Mouse (Mus musculus) embryonic fibroblast, embryonic 13.5 days (primary cell): Measurements from ENCODE around the gene Cyb5d2. TPM values are rescaled to one million over a fixed set of nuclear protein-coding genes. Genes with fewer than 3 reads are reported as not detected.
"Not testable (repeated sequence)": the region's sequence is repeated elsewhere in the genome, so short reads cannot be mapped to it uniquely, and the experiment has no call there.

Source experiments
- H3K27ac ChIP-seq: 2 replicates; pipeline ENCODE4 v1.5.1; 2012; ENCODE audit warnings: low read length, control low read depth, inconsistent platforms; ENCODE audit not compliant: insufficient read depth
- H3K4me1 ChIP-seq: 2 replicates; pipeline ENCODE4 v1.6.1; 2011; ENCODE audit warnings: low read length; ENCODE audit not compliant: control insufficient read depth, insufficient read depth
- H3K4me3 ChIP-seq: 2 replicates; pipeline ENCODE4 v1.5.1; 2011; ENCODE audit warnings: mild to moderate bottlenecking, control low read depth, low read length; ENCODE audit not compliant: insufficient read depth
- CTCF ChIP-seq: IDR thresholded peaks from 2 replicates; pipeline ENCODE4 v1.5.1; 2011; ENCODE audit warnings: mild to moderate bottlenecking, control low read depth, low read length, moderate library complexity, borderline replicate concordance; ENCODE audit not compliant: insufficient read depth
- POLR2A ChIP-seq: IDR thresholded peaks from 2 replicates; pipeline ENCODE4 v1.6.1; 2011; ENCODE audit warnings: low read depth, mild to moderate bottlenecking, control low read depth, low read length, moderate library complexity
- polyA plus RNA-seq: library from polyadenylated mRNA; stranded (reverse); fragments of >200 nt; gene quantifications from 2 replicates; pipeline ENCODE4 v1.2.4, GENCODE M21; 2011; ENCODE audit warnings: low read depth; ENCODE audit not compliant: missing spikeins, insufficient read length

Cyb5d2 gene
- polyA plus RNA-seq, 1 experiment: 14.0 TPM

GRCm38 (mm10) chr11:72782503-72782902 is 13.4 kb downstream of the Cyb5d2 start:
- no peak for TF ChIP-seq POLR2A
- no peak for TF ChIP-seq CTCF
- Histone ChIP-seq H3K4me1 (no peaks in the 10 kb centered on the region), H3K4me3 (no peak overlapping the region), H3K27ac (no peak overlapping the region)

- TF ChIP-seq POLR2A: no peak
- no peak for TF ChIP-seq CTCF
- Histone ChIP-seq H3K27ac (no peak overlapping the region), H3K4me1 (no peaks in the 10 kb centered on the region)
Observed at GRCm38 (mm10) chr11:72782103-72782502, 13.8 kb downstream of the Cyb5d2 start.

GRCm38 (mm10) chr11:72778957-72779356 is 17.0 kb downstream of the Cyb5d2 start:
- Histone ChIP-seq H3K27ac (no peak overlapping the region), H3K4me1 (no peaks in the 10 kb centered on the region), H3K4me3 (no peak overlapping the region)
- no peak for TF ChIP-seq POLR2A
- no peak for TF ChIP-seq CTCF

More at GRCm38 (mm10) chr11:72782103-72782502, 13.8 kb downstream of the Cyb5d2 start:
- H3K4me3 ChIP-seq: no peak overlapping the region

- H3K27ac ChIP-seq, H3K4me3 ChIP-seq, H3K4me1 ChIP-seq: not testable (repeated sequence)
Observed at GRCm38 (mm10) chr11:72772611-72773010, 23.3 kb downstream of the Cyb5d2 start.

GRCm38 (mm10) chr11:72771461-72771860 is 24.5 kb downstream of the Cyb5d2 start:
- no peak for TF ChIP-seq POLR2A
- TF ChIP-seq CTCF: no peak
- no peaks in the 10 kb centered on the region for H3K4me1 ChIP-seq

GRCm38 (mm10) chr11:72770816-72771215 is 25.1 kb downstream of the Cyb5d2 start:
- H3K4me1 ChIP-seq: no peaks in the 10 kb centered on the region
- H3K4me3 ChIP-seq: no peak overlapping the region
- no peak for TF ChIP-seq CTCF
- TF ChIP-seq POLR2A: no peak
- no peak overlapping the region for H3K27ac ChIP-seq

More at GRCm38 (mm10) chr11:72771461-72771860, 24.5 kb downstream of the Cyb5d2 start:
- no peak overlapping the region for H3K27ac ChIP-seq
- H3K4me3 ChIP-seq: no peak overlapping the region

- H3K4me1 ChIP-seq: no peaks in the 10 kb centered on the region
- H3K27ac ChIP-seq: no peak overlapping the region
- H3K4me3 ChIP-seq: no peak overlapping the region
- TF ChIP-seq CTCF (no peak), POLR2A (no peak)
Observed at GRCm38 (mm10) chr11:72770324-72770723, 25.6 kb downstream of the Cyb5d2 start.

- Histone ChIP-seq H3K27ac (no peak overlapping the region), H3K4me1 (no peaks in the 10 kb centered on the region), H3K4me3 (no peak overlapping the region)
- TF ChIP-seq CTCF (no peak), POLR2A (no peak)
Observed at GRCm38 (mm10) chr11:72769061-72769460, 26.9 kb downstream of the Cyb5d2 start.

- H3K4me1 ChIP-seq: no peaks in the 10 kb centered on the region
- no peak overlapping the region for H3K27ac ChIP-seq
- TF ChIP-seq POLR2A (no peak), CTCF (no peak)
- no peak overlapping the region for H3K4me3 ChIP-seq
Observed at GRCm38 (mm10) chr11:72767716-72768115, 28.2 kb downstream of the Cyb5d2 start.

GRCm38 (mm10) chr11:72764270-72764669 is 31.7 kb downstream of the Cyb5d2 start:
- H3K4me1 ChIP-seq: no peaks in the 10 kb centered on the region
- no peak for TF ChIP-seq CTCF
- TF ChIP-seq POLR2A: no peak
- no peak overlapping the region for H3K27ac ChIP-seq
- H3K4me3 ChIP-seq: no peak overlapping the region

GRCm38 (mm10) chr11:72760781-72761180 is 35.2 kb downstream of the Cyb5d2 start:
- no peak overlapping the region for H3K27ac ChIP-seq
- TF ChIP-seq POLR2A: no peak
- TF ChIP-seq CTCF: no peak
- no peak overlapping the region for H3K4me3 ChIP-seq
- no peaks in the 10 kb centered on the region for H3K4me1 ChIP-seq

GRCm38 (mm10) chr11:72759581-72759980 is 36.4 kb downstream of the Cyb5d2 start:
- no peak overlapping the region for H3K4me3 ChIP-seq
- H3K27ac ChIP-seq: no peak overlapping the region
- H3K4me1 ChIP-seq: no peaks in the 10 kb centered on the region
- TF ChIP-seq POLR2A (no peak), CTCF (no peak)
